In genomic region chr13:3694599-3695343, GRCm38 (mm10) we compare ENCODE assay signal across 8 mouse cellular contexts.
DNase-seq lines count a peak whose midpoint lies in the region; ATAC-seq and TF ChIP-seq lines count a peak whose summit lies in the region.

No protein-coding gene starts in this region.

- no peak for TF ChIP-seq CTCF in embryonic fibroblast, embryonic 13.5 days (IDR thresholded peaks at IDR 0.05; ENCODE audit: borderline replicate concordance, insufficient read depth, low read length)
- TF ChIP-seq CTCF in kidney, adult 2 months (conservative IDR thresholded peaks at IDR 0.05; ENCODE audit: insufficient read depth, insufficient read length, low read depth, low read length): no peak

- H3K36me3 ChIP-seq in hindbrain, embryonic 10.5 days: no peaks in the 10 kb centered on the region
- no peaks in the 10 kb centered on the region for H3K36me3 ChIP-seq in hindbrain, embryonic 16.5 days (ENCODE audit: control insufficient read depth, insufficient read depth, low read length)
- no peaks in the 10 kb centered on the region for H3K36me3 ChIP-seq in kidney, adult 2 months (ENCODE audit: control insufficient read depth, insufficient read depth, low read length)
- H3K36me3 ChIP-seq in lung, embryonic 16.5 days (ENCODE audit: control insufficient read depth, insufficient read depth, low read length): no peaks in the 10 kb centered on the region

- no peaks in the 10 kb centered on the region for H3K27me3 ChIP-seq in hindbrain, embryonic 10.5 days (ENCODE audit: insufficient read depth, poor library complexity, severe bottlenecking)
- H3K27me3 ChIP-seq in hindbrain, embryonic 16.5 days (replicated peaks; ENCODE audit: control insufficient read depth, insufficient read depth, low read length): no peaks in the 10 kb centered on the region
- H3K27me3 ChIP-seq in kidney, adult 2 months (replicated peaks; ENCODE audit: control insufficient read depth, insufficient read depth, low read length): no peaks in the 10 kb centered on the region; the same call in 1 of the 2 replicates
- no peaks in the 10 kb centered on the region for H3K27me3 ChIP-seq in lung, embryonic 16.5 days (ENCODE audit: control insufficient read depth, insufficient read depth, low read depth, low read length)

- WGBS in hindbrain, embryonic 10.5 days: 19% methylated on average over 11 of the region's 11 CpGs
- WGBS in hindbrain, embryonic 16.5 days: 23% methylated on average over 11 of the region's 11 CpGs
- WGBS in kidney, adult 2 months: 13% methylated on average over 11 of the region's 11 CpGs
- 11% methylated on average over 11 of the region's 11 CpGs for WGBS in lung, embryonic 16.5 days

- H3K9me3 ChIP-seq in hindbrain, embryonic 10.5 days: no peaks in the 10 kb centered on the region
- H3K9me3 ChIP-seq in hindbrain, embryonic 16.5 days (ENCODE audit: control insufficient read depth, low read length): no peaks in the 10 kb centered on the region
- no peaks in the 10 kb centered on the region for H3K9me3 ChIP-seq in lung, embryonic 16.5 days (ENCODE audit: control insufficient read depth, low read length)

- no peak overlapping the region; the same call in 1 of the 2 replicates for H3K27ac ChIP-seq in hindbrain, embryonic 10.5 days
- no peak overlapping the region for H3K27ac ChIP-seq in hindbrain, embryonic 16.5 days (ENCODE audit: low read depth, low read length)
- H3K27ac ChIP-seq in embryonic fibroblast, embryonic 13.5 days (ENCODE audit: insufficient read depth, low read length): peak overlapping the region; percentile 30; the same call in 1 of the 2 replicates
- H3K27ac ChIP-seq in kidney, adult 2 months (ENCODE audit: insufficient read depth, low read depth, low read length): peak overlapping the region; percentile 20; the same call in 1 of the 2 replicates
- peak overlapping the region; percentile 65 for H3K27ac ChIP-seq in lung, embryonic 16.5 days (ENCODE audit: low read length)

- peak; percentile 55 for DNase-seq in hindbrain, embryonic 10.5 days (ENCODE audit: low spot score)
- peak; percentile 85 for DNase-seq in kidney, adult 2 months
- DNase-seq in spleen, postnatal 4 days (ENCODE audit: low spot score in 2 of 2): no peak
- no peak for DNase-seq in MN1 (ENCODE audit: low spot score)

- no peak for ATAC-seq in hindbrain, embryonic 16.5 days
- peak; percentile 99 for ATAC-seq in lung, embryonic 16.5 days (ENCODE audit: low read depth)
- ATAC-seq in cerebellum, adult (ENCODE audit: insufficient number of reproducible peaks, low FRiP score, low TSS enrichment): no peak

- peaks cover 25% of the 10 kb centered on the region for H3K4me1 ChIP-seq in hindbrain, embryonic 10.5 days (replicated peaks)
- no peaks in the 10 kb centered on the region for H3K4me1 ChIP-seq in hindbrain, embryonic 16.5 days (ENCODE audit: control insufficient read depth, insufficient read depth, low read depth, low read length)
- H3K4me1 ChIP-seq in embryonic fibroblast, embryonic 13.5 days (ENCODE audit: control insufficient read depth, insufficient read depth, low read length): peaks cover 6% of the 10 kb centered on the region; the same call in 1 of the 2 replicates
- no peaks in the 10 kb centered on the region; the same call in 1 of the 2 replicates for H3K4me1 ChIP-seq in kidney, adult 2 months (ENCODE audit: control insufficient read depth, insufficient read depth, low read length)
- H3K4me1 ChIP-seq in lung, embryonic 16.5 days (replicated peaks; ENCODE audit: control insufficient read depth, insufficient read depth, low read length): peaks cover 16% of the 10 kb centered on the region

- no peak overlapping the region for H3K4me3 ChIP-seq in hindbrain, embryonic 10.5 days
- H3K4me3 ChIP-seq in hindbrain, embryonic 16.5 days (ENCODE audit: low read length): no peak overlapping the region
- no peak overlapping the region for H3K4me3 ChIP-seq in embryonic fibroblast, embryonic 13.5 days (ENCODE audit: insufficient read depth, low read length)
- H3K4me3 ChIP-seq in kidney, adult 2 months (ENCODE audit: insufficient read depth, low read depth, low read length): no peak overlapping the region
- no peak overlapping the region for H3K4me3 ChIP-seq in lung, embryonic 16.5 days (ENCODE audit: low read length)

- no peak overlapping the region for H3K4me2 ChIP-seq in hindbrain, embryonic 16.5 days (ENCODE audit: low read length)
- H3K4me2 ChIP-seq in lung, embryonic 16.5 days (ENCODE audit: low read depth, low read length): no peak overlapping the region

- no peak for TF ChIP-seq POLR2A in embryonic fibroblast, embryonic 13.5 days (IDR thresholded peaks at IDR 0.05; ENCODE audit: low read depth, low read length)
- no peak for TF ChIP-seq POLR2A in kidney, adult 2 months (IDR thresholded peaks at IDR 0.05; ENCODE audit: low read depth, low read length)

- no peak overlapping the region for H3K9ac ChIP-seq in hindbrain, embryonic 16.5 days (ENCODE audit: low read depth, low read length)
- no peak overlapping the region for H3K9ac ChIP-seq in lung, embryonic 16.5 days (ENCODE audit: low read length)

Comparison
In these comparisons a context has a peak if more than half of its experiments do, and no peak if none do; other contexts are left out.
1. DNase-seq: peak in hindbrain, embryonic 10.5 days (single experiment) and kidney, adult 2 months (single experiment); none in spleen, postnatal 4 days (0 of 2) and MN1 (single experiment).
2. H3K27ac ChIP-seq: peak in embryonic fibroblast, embryonic 13.5 days (single experiment), kidney, adult 2 months (single experiment) and lung, embryonic 16.5 days (single experiment); none in hindbrain, embryonic 10.5 days (single experiment) and hindbrain, embryonic 16.5 days (single experiment).